ENCODE assay signal across 30 mouse cellular contexts in the genomic region with DNA sequence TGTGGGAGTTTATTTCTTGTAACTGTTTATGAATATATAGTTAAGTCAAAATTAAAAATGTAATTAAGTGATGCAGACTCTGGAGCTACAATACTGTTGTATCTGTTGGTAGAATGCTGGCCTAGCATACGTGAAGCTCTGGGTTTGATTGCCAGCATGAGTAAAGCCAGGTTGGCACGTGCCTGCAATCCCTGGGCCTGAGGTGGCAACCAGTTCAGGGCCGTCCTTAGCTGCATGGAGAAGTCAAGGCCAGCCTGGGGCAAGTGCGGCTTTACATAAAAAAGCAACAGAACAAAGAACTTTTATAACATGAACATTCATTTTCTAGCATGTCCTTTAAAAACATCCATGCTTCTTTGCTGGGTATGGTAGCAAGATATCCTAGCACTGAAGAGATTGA.
DNase-seq lines count a peak whose midpoint lies in the region; ATAC-seq lines count a peak whose summit lies in the region.
"Had no signal": no experiment of that assay in that cellular context is flagged by ENCODE, and none has a peak within 500 bp of the region (broad histone marks: within the 10 kb centered on the region; RNA-seq: fewer than 3 reads in every experiment).

No protein-coding gene starts in this region.

- 89% methylated on average over 4 of the region's 4 CpGs for WGBS in midbrain, embryonic 11.5 days
- WGBS in midbrain, embryonic 16.5 days: 81% methylated on average over 4 of the region's 4 CpGs

- H3K36me3 ChIP-seq in midbrain, embryonic 11.5 days (ENCODE audit: control insufficient read depth, insufficient read depth, low read length): no peaks in the 10 kb centered on the region
- H3K36me3 ChIP-seq in midbrain, embryonic 16.5 days (ENCODE audit: control insufficient read depth, insufficient read depth, low read length): no peaks in the 10 kb centered on the region
- H3K36me3 ChIP-seq: embryonic facial prominence, embryonic 10.5 days; embryonic facial prominence, embryonic 13.5 days; forebrain, embryonic 10.5 days; heart, embryonic 12.5 days; heart, embryonic 15.5 days; hindbrain, embryonic 10.5 days; hindbrain, embryonic 13.5 days; intestine, embryonic 15.5 days had no signal

- no peaks in the 10 kb centered on the region for H3K9me3 ChIP-seq in midbrain, embryonic 11.5 days (ENCODE audit: control insufficient read depth, low read length)
- H3K9me3 ChIP-seq in midbrain, embryonic 16.5 days (replicated peaks; ENCODE audit: control insufficient read depth, low read length, poor library complexity, severe bottlenecking): no peaks in the 10 kb centered on the region
- H3K9me3 ChIP-seq: embryonic facial prominence, embryonic 10.5 days; embryonic facial prominence, embryonic 13.5 days; forebrain, embryonic 10.5 days; forebrain, embryonic 13.5 days; heart, embryonic 12.5 days; heart, embryonic 15.5 days; hindbrain, embryonic 10.5 days; hindbrain, embryonic 13.5 days; intestine, embryonic 15.5 days had no signal

- no peak overlapping the region for H3K27ac ChIP-seq in midbrain, embryonic 11.5 days (ENCODE audit: low read depth, low read length)
- no peak overlapping the region for H3K27ac ChIP-seq in midbrain, embryonic 16.5 days (ENCODE audit: low read length)
- H3K27ac ChIP-seq: embryonic facial prominence, embryonic 10.5 days; embryonic facial prominence, embryonic 13.5 days; forebrain, embryonic 10.5 days; forebrain, embryonic 13.5 days; gastrocnemius, adult 2 months; heart, embryonic 15.5 days; hindbrain, embryonic 10.5 days; hindbrain, embryonic 13.5 days; intestine, embryonic 15.5 days had no signal

- peak; percentile 66 to 75 for DNase-seq in adrenal gland, adult (ENCODE audit: inconsistent age in 2 of 2, low spot score in 1 of 2)
- DNase-seq in adrenal gland, postnatal 10 days: no peak
- DNase-seq in midbrain, embryonic 11.5 days (ENCODE audit: low spot score, missing footprints): peak; percentile 19
- DNase-seq in adrenal gland, postnatal 36 days: peak; percentile 55 to 61
- DNase-seq in right cerebral cortex, postnatal 4 days: no peak
- DNase-seq: cerebellum, adult 11-12 months; cerebellum, adult 8-10 months; cerebellum, postnatal 10 days; cerebellum, postnatal 36 days; embryo, embryonic 11 days; forebrain, postnatal 0 days; gastrocnemius, adult 2 months; gastrocnemius, postnatal 14 days; heart, adult 11 months; heart, postnatal 10 days; heart, postnatal 36 days; kidney, adult 11 months had no signal

- no peak overlapping the region for H3K4me3 ChIP-seq in midbrain, embryonic 11.5 days (ENCODE audit: low read depth, low read length)
- H3K4me3 ChIP-seq in midbrain, embryonic 16.5 days (ENCODE audit: low read depth, low read length): no peak overlapping the region
- H3K4me3 ChIP-seq: embryonic facial prominence, embryonic 10.5 days; embryonic facial prominence, embryonic 13.5 days; erythroblast, embryonic 14.5 days; forebrain, embryonic 10.5 days; forebrain, embryonic 13.5 days; gastrocnemius, adult 2 months; heart, embryonic 12.5 days; heart, embryonic 15.5 days; hindbrain, embryonic 10.5 days; hindbrain, embryonic 13.5 days; intestine, embryonic 15.5 days had no signal

- no peak for ATAC-seq in midbrain, embryonic 11.5 days (ENCODE audit: low FRiP score)
- ATAC-seq in midbrain, embryonic 16.5 days: no peak
- ATAC-seq: activated CD4-positive, CD25-positive, alpha-beta regulatory T cell, adult 4 months; forebrain, embryonic 13.5 days; forebrain, postnatal 0 days; hindbrain, embryonic 16.5 days; intestine, embryonic 15.5 days had no signal

- H3K4me2 ChIP-seq in midbrain, embryonic 11.5 days: no peak overlapping the region
- H3K4me2 ChIP-seq in midbrain, embryonic 16.5 days (ENCODE audit: low read length): no peak overlapping the region
- H3K4me2 ChIP-seq: embryonic facial prominence, embryonic 13.5 days; forebrain, embryonic 13.5 days; heart, embryonic 12.5 days; heart, embryonic 15.5 days; hindbrain, embryonic 13.5 days; intestine, embryonic 15.5 days had no signal

- no peak overlapping the region for H3K9ac ChIP-seq in midbrain, embryonic 11.5 days (ENCODE audit: low read length)
- no peak overlapping the region for H3K9ac ChIP-seq in midbrain, embryonic 16.5 days (ENCODE audit: low read depth, low read length)
- H3K9ac ChIP-seq: embryonic facial prominence, embryonic 13.5 days; forebrain, embryonic 13.5 days; forebrain, postnatal 0 days; heart, embryonic 12.5 days; heart, embryonic 15.5 days; hindbrain, embryonic 13.5 days; intestine, embryonic 15.5 days had no signal

- H3K4me1 ChIP-seq in midbrain, embryonic 11.5 days (ENCODE audit: control insufficient read depth, insufficient read depth, low read length): peaks cover 4% of the 10 kb centered on the region
- H3K4me1 ChIP-seq in midbrain, embryonic 16.5 days (ENCODE audit: control insufficient read depth, insufficient read depth, low read length): no peaks in the 10 kb centered on the region
- H3K4me1 ChIP-seq: embryonic facial prominence, embryonic 13.5 days; intestine, embryonic 15.5 days had no signal

- H3K27me3 ChIP-seq in midbrain, embryonic 11.5 days (ENCODE audit: control insufficient read depth, insufficient read depth, low read length): no peaks in the 10 kb centered on the region
- H3K27me3 ChIP-seq in midbrain, embryonic 16.5 days (ENCODE audit: control insufficient read depth, insufficient read depth, low read depth, low read length): no peaks in the 10 kb centered on the region
- H3K27me3 ChIP-seq: embryonic facial prominence, embryonic 13.5 days; forebrain, embryonic 13.5 days; heart, embryonic 12.5 days; heart, embryonic 15.5 days; hindbrain, embryonic 13.5 days; intestine, embryonic 15.5 days had no signal

Comparison
In these comparisons a context has a peak if more than half of its experiments do, and no peak if none do; other contexts are left out.
1. DNase-seq: peak in adrenal gland, adult (2 of 2), midbrain, embryonic 11.5 days (single experiment) and adrenal gland, postnatal 36 days (2 of 2); none in adrenal gland, postnatal 10 days (single experiment) and right cerebral cortex, postnatal 4 days (single experiment).